Mouse (Mus musculus): ENCODE data around the gene Vipas39. TPM values are rescaled to one million over a fixed set of nuclear protein-coding genes. Genes with fewer than 3 reads are reported as not detected.
"Not testable (repeated sequence)": the region's sequence is repeated elsewhere in the genome, so short reads cannot be mapped to it uniquely, and the experiment has no call there.

Gene Vipas39
- polyA plus RNA-seq (2015; fragmentation: Nextera tagmentation; extraction: Ambion mirVana) = 52.2 and 55.2 TPM in 2 replicates

DNA sequence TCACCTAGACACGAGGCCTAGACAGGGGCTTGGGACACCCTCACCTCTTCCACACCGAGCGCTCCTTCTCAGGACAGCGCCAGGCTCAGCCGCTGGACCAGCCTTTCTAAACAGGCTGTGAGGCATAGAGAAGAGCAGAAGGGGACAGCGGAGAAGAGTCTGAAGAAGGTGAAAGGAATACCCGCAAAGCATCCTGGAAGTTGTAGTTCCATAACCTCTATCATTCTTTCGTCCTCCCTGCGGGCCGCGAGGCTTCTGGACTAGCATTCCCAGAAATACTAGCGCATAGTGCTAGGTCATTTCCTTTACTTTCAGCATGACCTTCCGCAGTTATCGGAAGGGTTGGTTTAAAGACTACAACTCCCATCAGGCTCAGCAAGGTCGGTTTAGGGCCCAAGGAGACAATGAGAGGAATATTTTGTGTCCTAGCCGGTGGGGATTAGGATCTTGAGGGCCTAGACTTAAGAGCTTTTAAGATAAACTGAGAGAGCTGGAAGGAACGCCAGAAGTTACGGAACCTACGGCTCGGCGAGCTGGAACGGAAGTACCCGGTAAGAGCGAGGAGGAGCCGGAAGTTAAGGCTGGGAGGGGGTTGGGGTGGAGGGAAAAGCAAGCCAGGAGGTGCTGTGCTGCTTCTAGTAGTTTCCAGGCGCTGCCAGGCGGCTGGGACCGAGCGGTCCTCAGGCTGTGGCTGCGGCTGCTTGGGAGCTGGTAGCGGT, at the start of gene Vipas39, which contains the start of gene Ahsa1:
TSS of gene Vipas39 (minus strand) at position 149 of the 719 bp plus-strand sequence.
TSS of gene Ahsa1 (plus strand) at position 372 of the 719 bp plus-strand sequence.
- Histone ChIP-seq H3K4me1 (replicated peaks) (peaks cover 25% of the 10 kb centered on the region), H3K27me3 (no peaks in the 10 kb centered on the region), H3K9ac (peak within 1 kb of the TSS; percentile 87), H3K4me2 (peak within 1 kb of the TSS; percentile 82), H3K27ac (replicated peaks) (peak within 1 kb of the TSS; percentile 93), H3K36me3 (peaks cover 43% of the 10 kb centered on the region), H3K4me3 (peak within 1 kb of the TSS; percentile 74), H3K9me3 (no peaks in the 10 kb centered on the region)
- WGBS = under 1% methylated on average over 31 of the region's 31 CpGs
- ATAC-seq (ENCODE audit: low FRiP score, low read depth) = peak; percentile 99

DNA sequence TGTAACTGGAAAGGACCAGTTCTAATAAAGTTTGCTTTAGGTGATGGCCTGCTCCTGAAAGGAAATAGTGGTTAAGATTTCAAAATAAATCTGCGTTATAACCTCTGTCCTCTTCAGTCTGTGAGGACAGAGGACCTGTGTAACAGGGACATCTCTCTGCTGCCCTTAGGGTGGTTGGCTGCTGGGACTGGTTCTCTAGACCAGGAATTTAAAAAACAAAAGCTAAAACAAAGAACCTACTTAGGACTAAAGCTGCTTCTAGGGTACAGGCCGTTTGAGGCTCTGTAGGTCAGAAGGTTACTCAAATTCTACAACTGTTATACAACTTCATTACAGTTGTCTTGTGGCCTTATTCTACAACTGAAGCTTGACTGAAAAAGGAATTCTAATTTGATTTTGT, 47.0 kb upstream of the Vipas39 start:
- H3K27me3 ChIP-seq = no peaks in the 10 kb centered on the region
- H3K9ac ChIP-seq = no peak overlapping the region
- no peak overlapping the region for H3K27ac ChIP-seq (replicated peaks)
- peaks cover 34% of the 10 kb centered on the region for H3K36me3 ChIP-seq
- 69% methylated on average over 2 of the region's 2 CpGs for WGBS
- no peak overlapping the region for H3K4me3 ChIP-seq
- H3K9me3 ChIP-seq = no peaks in the 10 kb centered on the region
- H3K4me2 ChIP-seq = no peak overlapping the region
- H3K4me1 ChIP-seq (replicated peaks) = no peaks in the 10 kb centered on the region
- ATAC-seq (ENCODE audit: low FRiP score, low read depth) = no peak

DNA sequence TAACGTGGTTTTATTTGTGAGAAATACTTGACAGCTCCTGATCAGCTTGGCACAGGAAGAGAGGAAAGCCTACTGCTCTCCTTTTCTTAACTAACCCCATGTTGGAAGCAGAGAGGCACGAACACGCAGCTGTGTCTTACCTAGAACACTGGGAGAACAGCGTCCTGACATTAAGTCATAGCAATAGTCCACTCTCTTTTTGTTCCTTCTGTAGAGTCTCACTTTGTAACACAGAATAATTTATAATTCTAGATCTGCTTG, 40.5 kb upstream of the Vipas39 start:
- H3K27me3 ChIP-seq; H3K4me2 ChIP-seq; H3K9me3 ChIP-seq; H3K9ac ChIP-seq; H3K27ac ChIP-seq (replicated peaks); H3K4me3 ChIP-seq; H3K4me1 ChIP-seq (replicated peaks); ATAC-seq (ENCODE audit: low FRiP score, low read depth): not testable (repeated sequence)
- peaks cover 20% of the 10 kb centered on the region for H3K36me3 ChIP-seq
- 65% methylated on average over 4 of the region's 4 CpGs for WGBS

DNA sequence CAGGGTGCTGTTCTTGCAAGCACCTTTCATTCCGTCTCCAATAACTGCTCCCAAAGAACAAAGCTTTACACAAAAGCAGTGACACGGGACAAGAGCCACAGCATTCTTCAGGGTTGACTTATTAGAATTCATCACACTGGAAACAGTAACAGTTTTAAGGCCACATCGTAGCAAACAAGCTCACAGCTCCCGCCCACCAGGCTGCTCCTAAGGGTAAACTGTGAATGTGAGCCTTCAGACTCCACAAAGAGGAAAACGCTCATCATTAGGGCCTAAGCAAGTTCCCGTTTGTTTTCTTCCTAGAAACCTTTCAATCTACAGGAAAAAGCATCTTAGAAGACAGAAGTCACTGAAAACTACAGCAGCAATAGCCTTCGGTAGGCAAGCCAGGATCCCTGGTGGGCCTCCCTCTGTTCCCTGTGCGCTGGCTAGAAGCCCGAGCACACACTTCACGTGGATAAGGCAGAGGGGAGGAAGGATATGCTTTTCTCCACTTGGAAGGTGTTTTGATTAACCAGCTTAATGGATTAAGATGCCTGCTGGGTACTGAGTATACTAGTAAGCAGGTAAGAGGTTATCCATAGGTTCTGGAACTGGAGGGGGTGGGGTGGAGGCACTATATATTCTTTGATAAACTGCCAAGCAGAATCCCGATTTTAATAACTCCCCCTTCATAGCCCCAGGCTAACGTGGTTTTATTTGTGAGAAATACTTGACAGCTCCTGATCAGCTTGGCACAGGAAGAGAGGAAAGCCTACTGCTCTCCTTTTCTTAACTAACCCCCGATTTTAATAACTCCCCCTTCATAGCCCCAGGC, 39.9 kb upstream of the Vipas39 start:
- peaks cover 4% of the 10 kb centered on the region for H3K4me1 ChIP-seq (replicated peaks)
- H3K27ac ChIP-seq (replicated peaks) = no peak overlapping the region
- peaks cover 20% of the 10 kb centered on the region for H3K36me3 ChIP-seq
- no peak overlapping the region for H3K4me3 ChIP-seq
- ATAC-seq (ENCODE audit: low FRiP score, low read depth) = no peak
- 26% methylated on average over 13 of the region's 13 CpGs for WGBS
- H3K9ac ChIP-seq = no peak overlapping the region
- no peaks in the 10 kb centered on the region for H3K9me3 ChIP-seq
- no peak overlapping the region for H3K4me2 ChIP-seq
- peaks cover 10% of the 10 kb centered on the region for H3K27me3 ChIP-seq

DNA sequence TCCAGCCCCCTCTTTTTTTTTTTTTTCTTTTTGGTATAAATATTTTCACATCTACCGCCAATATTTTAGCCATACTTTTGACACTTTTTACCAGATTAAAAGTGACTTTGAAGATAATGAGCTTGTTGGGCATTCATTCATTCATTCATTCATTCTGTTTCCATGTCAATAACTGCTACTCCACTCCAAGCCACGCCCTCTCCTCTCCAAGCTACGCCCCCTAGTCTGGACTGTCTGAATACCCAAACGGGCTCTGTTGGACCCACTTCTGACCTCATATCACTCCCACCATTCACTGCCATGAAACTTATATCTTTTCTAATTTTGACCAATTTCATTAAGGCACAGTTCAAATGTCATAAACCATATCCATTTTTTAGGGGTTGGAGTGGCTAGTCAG, 35.1 kb upstream of the Vipas39 start:
- 46% methylated on average over 4 of the region's 4 CpGs for WGBS
- Histone ChIP-seq H3K27me3 (peaks cover 26% of the 10 kb centered on the region), H3K4me3 (no peak overlapping the region), H3K4me2 (no peak overlapping the region; the same call in 1 of the 2 replicates), H3K27ac (replicated peaks) (no peak overlapping the region), H3K4me1 (replicated peaks) (peaks cover 19% of the 10 kb centered on the region), H3K9me3 (no peaks in the 10 kb centered on the region), H3K9ac (no peak overlapping the region), H3K36me3 (no peaks in the 10 kb centered on the region)
- no peak for ATAC-seq (ENCODE audit: low FRiP score, low read depth)

DNA sequence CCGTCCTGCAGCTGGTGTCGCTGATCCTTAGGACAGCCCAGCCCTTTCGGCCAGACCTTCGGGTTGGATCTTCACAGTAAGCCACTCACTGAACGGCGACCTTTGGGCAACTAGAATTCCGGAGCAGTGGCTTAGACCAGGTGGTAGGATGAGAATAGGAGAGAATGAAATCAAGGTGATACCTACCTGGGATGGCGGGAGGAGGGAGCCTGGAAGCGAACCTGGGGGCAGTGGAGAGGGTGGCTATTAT, 34.3 kb upstream of the Vipas39 start:
- Histone ChIP-seq H3K9me3 (no peaks in the 10 kb centered on the region), H3K4me2 (peak overlapping the region; percentile 96), H3K36me3 (no peaks in the 10 kb centered on the region), H3K27me3 (peaks cover 26% of the 10 kb centered on the region), H3K27ac (replicated peaks) (no peak overlapping the region), H3K4me3 (peak overlapping the region; percentile 60), H3K9ac (no peak overlapping the region), H3K4me1 (replicated peaks) (peaks cover 15% of the 10 kb centered on the region)
- no peak for ATAC-seq (ENCODE audit: low FRiP score, low read depth)
- WGBS = 2% methylated on average over 9 of the region's 9 CpGs

DNA sequence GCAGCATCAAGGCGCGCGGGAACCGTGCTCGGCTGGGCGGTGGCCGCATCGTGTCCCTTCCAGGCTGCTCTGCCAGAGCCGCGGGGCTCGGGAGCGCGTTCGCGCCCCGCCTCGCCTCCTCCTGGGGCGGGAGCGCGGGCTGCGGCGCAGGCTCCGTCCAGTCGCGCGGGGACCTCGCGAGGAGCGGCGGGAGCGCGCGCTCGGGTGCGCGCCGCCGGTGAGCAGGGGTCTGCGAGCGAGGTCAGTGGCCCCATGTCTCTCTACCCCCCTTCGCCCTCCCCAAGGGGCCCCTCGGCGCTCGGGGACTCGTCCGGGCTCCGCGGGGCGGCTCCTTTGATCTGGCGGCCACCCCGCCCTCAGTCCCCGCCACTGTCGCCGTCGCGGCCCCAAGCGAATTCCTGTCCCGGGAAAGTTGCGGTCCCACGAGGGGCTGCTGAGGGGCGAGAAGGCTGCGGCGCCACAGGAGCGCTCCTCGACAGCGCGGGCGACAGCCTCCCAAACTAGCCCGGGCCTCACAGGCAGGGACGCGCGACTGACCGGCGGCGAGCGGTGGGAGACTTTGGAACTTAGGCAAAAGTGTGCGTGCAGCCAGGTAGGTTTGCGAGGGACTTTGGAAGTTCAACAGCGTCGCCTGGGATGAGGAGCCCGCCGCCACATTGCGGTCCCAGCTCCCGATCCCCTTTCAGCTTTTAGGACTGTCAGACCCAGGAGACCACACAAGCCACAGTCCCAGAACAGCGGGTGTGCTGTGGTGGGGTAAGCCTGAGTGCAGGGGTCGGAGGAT, 33.8 kb upstream of the Vipas39 start, which contains the start of gene Ism2:
TSS of gene Ism2 (minus strand) at position 49 of the 784 bp plus-strand sequence.
- Histone ChIP-seq H3K4me3 (peak within 1 kb of the TSS; percentile 60), H3K27ac (replicated peaks) (no peak within 1 kb of the TSS), H3K4me1 (replicated peaks) (peaks cover 15% of the 10 kb centered on the region), H3K4me2 (peak within 1 kb of the TSS; percentile 96), H3K9ac (peak within 1 kb of the TSS; percentile 52), H3K36me3 (no peaks in the 10 kb centered on the region), H3K27me3 (peaks cover 26% of the 10 kb centered on the region), H3K9me3 (no peaks in the 10 kb centered on the region)
- ATAC-seq (ENCODE audit: low FRiP score, low read depth) = peak; percentile 81
- under 1% methylated on average over 79 of the region's 86 CpGs for WGBS

DNA sequence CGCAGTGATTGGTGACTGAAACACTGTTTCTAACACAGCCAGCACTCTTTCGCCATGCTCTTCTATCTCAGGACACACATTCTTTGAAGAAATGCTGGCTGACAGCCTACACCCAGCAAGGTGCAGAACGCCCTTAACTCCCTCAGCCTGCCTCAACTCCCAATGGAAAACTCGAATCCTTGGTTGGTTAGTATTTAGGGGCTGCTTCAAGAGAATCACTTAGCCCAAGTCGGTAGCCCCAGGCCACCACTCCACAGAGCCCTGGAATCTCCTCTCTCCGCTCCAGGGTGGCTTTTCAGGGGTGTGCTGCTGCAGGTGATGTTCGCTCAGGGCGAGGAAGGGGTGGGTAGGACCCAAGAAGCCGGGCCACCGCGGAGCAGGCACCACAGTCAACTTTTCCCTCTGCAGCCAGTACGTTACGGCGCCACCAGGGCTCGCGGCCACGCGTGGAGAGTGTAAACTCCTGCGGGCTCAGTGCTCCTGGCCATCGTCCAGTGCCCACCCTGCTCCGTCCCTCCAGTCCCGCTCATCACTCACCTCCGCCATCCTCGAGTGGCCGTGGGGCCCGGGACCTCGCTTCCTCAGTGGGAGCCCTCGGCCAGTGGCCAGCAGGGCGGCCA, 33.1 kb upstream of the Vipas39 start:
- peaks cover 26% of the 10 kb centered on the region for H3K27me3 ChIP-seq
- no peak overlapping the region for H3K27ac ChIP-seq (replicated peaks)
- ATAC-seq (ENCODE audit: low FRiP score, low read depth) = peak; percentile 78
- H3K4me3 ChIP-seq = peak overlapping the region; percentile 60
- H3K4me2 ChIP-seq = peak overlapping the region; percentile 96
- H3K4me1 ChIP-seq (replicated peaks) = peaks cover 15% of the 10 kb centered on the region
- peak overlapping the region; percentile 52 for H3K9ac ChIP-seq
- no peaks in the 10 kb centered on the region for H3K9me3 ChIP-seq
- H3K36me3 ChIP-seq = no peaks in the 10 kb centered on the region
- 9% methylated on average over 29 of the region's 29 CpGs for WGBS

DNA sequence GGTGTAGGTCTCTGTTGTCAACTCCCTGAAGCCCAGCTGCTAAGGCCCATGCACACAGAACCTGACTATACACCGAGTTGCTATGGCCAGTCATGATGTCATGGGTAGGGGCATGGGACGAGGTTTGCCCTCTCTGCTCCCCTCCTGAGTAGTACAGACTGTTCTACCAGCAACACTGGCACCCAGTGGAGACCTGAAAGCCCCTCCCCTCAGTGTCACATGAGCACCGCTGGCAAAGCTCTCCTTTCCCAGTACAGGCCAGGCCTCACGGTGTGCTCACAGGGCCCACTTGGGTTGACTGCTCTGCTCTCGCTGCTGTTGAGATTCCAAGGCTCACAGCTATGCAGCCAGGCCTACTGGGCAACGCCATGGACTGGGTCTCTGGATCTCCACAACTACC, 27.9 kb upstream of the Vipas39 start:
- no peaks in the 10 kb centered on the region for H3K36me3 ChIP-seq
- ATAC-seq (ENCODE audit: low FRiP score, low read depth) = peak; percentile 38; the same call in 1 of the 2 replicates
- no peak overlapping the region for H3K4me2 ChIP-seq
- no peak overlapping the region for H3K4me3 ChIP-seq
- H3K4me1 ChIP-seq (replicated peaks) = no peaks in the 10 kb centered on the region
- peaks cover 8% of the 10 kb centered on the region; the same call in 1 of the 2 replicates for H3K27me3 ChIP-seq
- no peak overlapping the region for H3K9ac ChIP-seq
- no peak overlapping the region for H3K27ac ChIP-seq (replicated peaks)
- H3K9me3 ChIP-seq = no peaks in the 10 kb centered on the region
- 73% methylated on average over 6 of the region's 6 CpGs for WGBS

DNA sequence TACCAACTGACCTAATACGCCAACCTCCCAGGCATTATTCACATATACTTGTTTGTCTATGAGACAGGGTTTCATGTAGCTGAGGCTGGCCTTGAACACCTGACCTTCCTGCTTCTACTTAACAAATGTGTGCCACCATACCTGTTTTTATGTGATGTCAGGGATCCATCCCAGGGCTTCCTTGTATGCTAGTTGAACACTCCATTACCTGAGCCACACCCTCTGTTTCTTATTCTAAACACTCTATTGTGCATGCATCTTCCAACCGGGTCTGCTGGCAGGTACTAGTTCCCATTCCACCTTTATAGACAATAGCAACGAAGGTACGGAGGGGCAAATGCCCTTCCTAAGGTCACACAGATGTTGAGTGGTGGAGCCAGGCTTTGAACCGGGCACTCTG, 23.0 kb upstream of the Vipas39 start:
- H3K4me3 ChIP-seq = no peak overlapping the region
- H3K4me2 ChIP-seq = no peak overlapping the region
- ATAC-seq (ENCODE audit: low FRiP score, low read depth) = no peak
- 94% methylated on average over 5 of the region's 5 CpGs for WGBS
- no peaks in the 10 kb centered on the region for H3K36me3 ChIP-seq
- H3K9ac ChIP-seq = no peak overlapping the region
- H3K9me3 ChIP-seq = no peaks in the 10 kb centered on the region
- H3K4me1 ChIP-seq (replicated peaks) = no peaks in the 10 kb centered on the region
- no peaks in the 10 kb centered on the region for H3K27me3 ChIP-seq
- no peak overlapping the region for H3K27ac ChIP-seq (replicated peaks)

DNA sequence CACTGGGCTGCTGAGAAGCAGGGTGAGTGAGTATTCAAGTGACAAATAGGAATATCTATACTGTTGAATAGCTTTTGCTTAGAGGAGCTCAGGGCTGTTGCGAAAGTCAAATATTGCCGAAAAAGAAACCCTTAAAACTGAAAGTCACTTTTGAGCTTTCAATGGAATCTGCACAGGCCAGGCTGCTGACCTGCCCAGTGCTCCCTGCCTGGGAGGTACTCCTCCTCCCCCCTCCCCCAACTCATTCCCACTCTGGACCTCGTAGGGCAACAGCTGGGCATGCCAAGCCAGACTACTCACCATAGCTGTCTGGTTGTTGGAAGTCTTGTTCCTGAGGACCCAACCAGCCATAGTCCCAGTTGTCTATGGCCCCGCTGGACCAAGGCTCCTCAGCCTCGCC, 18.7 kb upstream of the Vipas39 start:
- no peak for ATAC-seq (ENCODE audit: low FRiP score, low read depth)
- Histone ChIP-seq H3K27me3 (no peaks in the 10 kb centered on the region), H3K4me1 (replicated peaks) (no peaks in the 10 kb centered on the region), H3K9ac (no peak overlapping the region), H3K9me3 (no peaks in the 10 kb centered on the region), H3K4me2 (no peak overlapping the region), H3K27ac (replicated peaks) (no peak overlapping the region), H3K4me3 (no peak overlapping the region), H3K36me3 (no peaks in the 10 kb centered on the region)
- 91% methylated on average over 5 of the region's 5 CpGs for WGBS

DNA sequence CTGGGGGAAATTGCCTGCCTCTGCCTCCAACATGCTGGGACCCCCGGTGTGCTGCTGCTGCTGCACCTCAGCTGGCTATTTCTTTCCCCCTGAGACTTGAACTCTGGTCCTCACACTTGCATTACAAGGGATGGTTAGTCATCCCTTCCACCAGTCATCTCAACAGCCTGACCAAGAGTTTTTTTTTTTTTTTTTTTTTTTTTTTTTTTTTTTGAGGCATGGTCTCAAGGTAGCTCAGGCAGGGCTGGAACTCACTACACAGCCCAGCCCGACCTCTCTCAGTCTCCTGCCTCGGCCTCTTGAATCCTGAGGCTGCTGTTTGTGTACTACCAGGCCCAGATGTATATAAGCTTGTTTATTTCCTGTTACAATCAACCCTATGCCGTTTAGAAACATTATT, 18.2 kb upstream of the Vipas39 start:
- H3K9ac ChIP-seq = no peak overlapping the region
- H3K4me1 ChIP-seq (replicated peaks) = no peaks in the 10 kb centered on the region
- H3K27me3 ChIP-seq = no peaks in the 10 kb centered on the region
- no peak overlapping the region for H3K4me2 ChIP-seq
- no peak for ATAC-seq (ENCODE audit: low FRiP score, low read depth)
- H3K9me3 ChIP-seq = no peaks in the 10 kb centered on the region
- no peak overlapping the region for H3K4me3 ChIP-seq
- no peak overlapping the region for H3K27ac ChIP-seq (replicated peaks)
- 81% methylated on average over 4 of the region's 4 CpGs for WGBS
- H3K36me3 ChIP-seq = no peaks in the 10 kb centered on the region

Data from hindbrain, embryonic 15.5 days (tissue).